Mouse (Mus musculus) embryonic facial prominence, embryonic 12.5 days (tissue): ENCODE data around the gene Olfr806. TPM values are rescaled to one million over a fixed set of nuclear protein-coding genes. Genes with fewer than 3 reads are reported as not detected.

ENCODE experiments used
- ATAC-seq: fragments of 200-750 bp; cut with Nextera tagmentation; 2 replicates; pipeline ENCODE4 v1.8.0; 2017; ENCODE audit not compliant: insufficient number of reproducible peaks, insufficient read depth, low FRiP score, low TSS enrichment
- H3K27ac ChIP-seq: fragments of 300-500 bp; sonication (generic); 2 replicates; pipeline ENCODE4 v1.5.1; 2016; ENCODE audit warnings: mild to moderate bottlenecking
- H3K27me3 ChIP-seq: fragments of 300-500 bp; sonication (generic); 2 replicates; pipeline ENCODE4 v1.6.1; 2016; ENCODE audit warnings: mild to moderate bottlenecking, moderate library complexity
- H3K36me3 ChIP-seq: fragments of 300-500 bp; sonication (generic); 2 replicates; pipeline ENCODE4 v1.6.1; 2016; ENCODE audit warnings: mild to moderate bottlenecking
- H3K4me1 ChIP-seq: fragments of 300-500 bp; sonication (generic); 2 replicates; pipeline ENCODE4 v1.6.1; 2016
- H3K4me2 ChIP-seq: fragments of 300-500 bp; sonication (generic); replicated peaks from 2 replicates; pipeline ENCODE4 v1.6.1; 2016; ENCODE audit warnings: mild to moderate bottlenecking, moderate library complexity
- H3K4me3 ChIP-seq: fragments of 300-500 bp; sonication (generic); 2 replicates; pipeline ENCODE4 v1.5.1; 2016; ENCODE audit warnings: mild to moderate bottlenecking
- H3K9ac ChIP-seq: fragments of 300-500 bp; sonication (generic); 2 replicates; pipeline ENCODE4 v1.6.1; 2016; ENCODE audit warnings: mild to moderate bottlenecking, moderate library complexity
- H3K9me3 ChIP-seq: fragments of 300-500 bp; sonication (generic); 2 replicates; pipeline ENCODE4 v1.6.1; 2016; ENCODE audit warnings: mild to moderate bottlenecking, moderate library complexity
- WGBS: fragments of 180-500 bp; shearing (Covaris S2); methylation state at CpG from one replicate; pipeline ENCODE4 v1.1.7; 2016; 5-methylcytosine and 5-hydroxymethylcytosine counted together
- microRNA-seq: library from miRNA; unstranded; fragments of <30 nt; microRNA quantifications from one replicate; pipeline ENCODE4, GENCODE M21; 2017
- polyA plus RNA-seq: library from polyadenylated mRNA; unstranded; fragments of >200 nt; fragmentation: Nextera tagmentation; extraction: Ambion mirVana; gene quantifications from 2 replicates; pipeline ENCODE4 v1.2.1, GENCODE M21; 2016

The Olfr806 gene
- polyA plus RNA-seq = not detected in 2 replicates

DNA sequence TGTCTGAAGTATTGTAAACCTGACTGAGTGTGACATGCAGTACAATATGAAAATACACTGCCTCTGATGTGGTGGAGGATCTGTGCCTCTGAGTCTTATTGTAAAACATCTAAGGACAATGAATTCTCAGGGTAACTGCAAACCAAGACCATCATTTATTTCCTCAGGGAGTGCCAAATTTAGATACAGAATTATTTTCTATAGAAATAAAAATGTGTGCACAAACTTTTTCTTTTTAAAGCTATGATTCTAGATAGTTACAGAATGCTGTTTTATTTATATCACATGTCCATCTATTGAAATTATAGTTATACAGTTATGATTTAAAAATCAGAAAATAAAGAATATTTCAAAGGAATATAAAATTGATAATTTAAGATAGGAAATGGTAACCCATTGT is at the start of gene Olfr806:
Gene Olfr806 (minus strand): TSS at position 101 of the 400 bp plus-strand sequence.
- Histone ChIP-seq H3K4me1 (no peaks in the 10 kb centered on the region), H3K27ac (no peak within 1 kb of the TSS), H3K9me3 (no peaks in the 10 kb centered on the region), H3K36me3 (no peaks in the 10 kb centered on the region), H3K27me3 (no peaks in the 10 kb centered on the region), H3K4me3 (no peak within 1 kb of the TSS), H3K9ac (no peak within 1 kb of the TSS), H3K4me2 (no peak within 1 kb of the TSS)
- ATAC-seq = no peak

DNA sequence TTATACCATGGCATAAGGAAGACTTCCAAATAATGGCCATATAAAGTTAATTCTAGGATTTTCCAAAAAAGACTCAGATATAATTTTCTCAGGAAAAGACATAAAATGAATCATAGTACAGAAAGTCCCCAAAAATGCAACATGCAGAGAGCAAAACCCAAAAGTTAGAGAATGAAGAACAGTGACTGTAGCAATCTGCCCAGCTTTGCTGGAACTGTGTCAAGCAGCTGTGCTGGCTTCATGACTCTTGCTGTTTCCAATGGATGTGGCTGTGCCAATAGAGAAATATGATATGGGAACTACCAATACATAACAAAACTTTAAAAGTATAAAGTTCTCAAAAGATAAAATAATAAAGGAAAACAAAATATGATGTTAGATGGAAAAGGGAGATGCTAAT is 36.4 kb upstream of the Olfr806 start:
- Histone ChIP-seq H3K27ac (no peak overlapping the region), H3K9ac (no peak overlapping the region), H3K36me3 (no peaks in the 10 kb centered on the region), H3K9me3 (no peaks in the 10 kb centered on the region), H3K27me3 (no peaks in the 10 kb centered on the region), H3K4me1 (no peaks in the 10 kb centered on the region), H3K4me2 (no peak overlapping the region), H3K4me3 (no peak overlapping the region)
- ATAC-seq = no peak

DNA sequence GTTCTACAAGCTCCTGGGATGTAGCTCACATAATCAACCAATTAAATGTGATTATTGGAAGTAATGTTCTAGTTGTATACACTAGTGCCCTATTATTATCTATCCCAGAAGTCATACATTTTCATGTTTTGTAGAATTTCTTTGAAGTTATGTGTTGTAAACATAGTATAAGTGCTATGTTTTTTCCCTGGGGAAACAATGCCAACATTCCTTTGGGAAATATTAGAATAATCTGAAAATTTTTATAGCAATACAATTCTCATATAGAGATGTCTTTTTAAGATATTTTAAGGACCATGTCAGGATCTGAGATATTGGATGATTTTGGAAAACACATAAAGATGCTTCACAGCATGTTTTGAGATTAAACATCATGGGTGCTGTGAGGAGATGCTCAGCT is 32.6 kb upstream of the Olfr806 start, which contains the start of gene Olfr809:
Gene Olfr809 (plus strand): TSS at position 301 of the 400 bp plus-strand sequence.
- Histone ChIP-seq H3K27ac (no peak within 1 kb of the TSS), H3K4me2 (no peak within 1 kb of the TSS), H3K4me3 (no peak within 1 kb of the TSS), H3K27me3 (no peaks in the 10 kb centered on the region), H3K4me1 (no peaks in the 10 kb centered on the region), H3K9ac (no peak within 1 kb of the TSS), H3K36me3 (no peaks in the 10 kb centered on the region), H3K9me3 (no peaks in the 10 kb centered on the region)
- no peak for ATAC-seq

DNA sequence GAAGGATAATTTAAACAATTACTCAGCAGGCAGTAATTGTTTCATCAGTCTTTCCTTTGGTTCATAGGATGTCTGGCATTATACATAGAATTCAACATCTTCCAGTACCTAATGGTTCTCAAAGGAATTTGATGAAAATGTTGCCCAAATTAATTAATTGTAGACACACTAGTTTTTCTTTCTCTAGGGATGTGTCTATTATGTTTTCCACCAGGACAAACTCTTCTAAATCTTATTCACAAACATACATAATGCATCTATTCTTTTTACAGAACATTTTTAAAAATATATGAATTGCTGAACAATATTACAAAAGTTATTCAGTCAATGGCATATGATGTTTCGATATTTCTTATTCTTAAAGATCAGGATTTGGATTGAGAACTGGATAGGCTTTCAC is 23.5 kb upstream of the Olfr806 start, which contains the start of gene Olfr808:
Gene Olfr808 (plus strand): TSS at position 301 of the 400 bp plus-strand sequence.
- no peaks in the 10 kb centered on the region for H3K4me1 ChIP-seq
- 96% methylated on average over 1 of the region's 1 CpGs for WGBS
- H3K36me3 ChIP-seq = no peaks in the 10 kb centered on the region
- no peaks in the 10 kb centered on the region for H3K9me3 ChIP-seq
- ATAC-seq = no peak
- H3K9ac ChIP-seq = no peak within 1 kb of the TSS
- no peak within 1 kb of the TSS for H3K27ac ChIP-seq
- H3K4me3 ChIP-seq = no peak within 1 kb of the TSS
- no peaks in the 10 kb centered on the region for H3K27me3 ChIP-seq
- no peak within 1 kb of the TSS for H3K4me2 ChIP-seq

DNA sequence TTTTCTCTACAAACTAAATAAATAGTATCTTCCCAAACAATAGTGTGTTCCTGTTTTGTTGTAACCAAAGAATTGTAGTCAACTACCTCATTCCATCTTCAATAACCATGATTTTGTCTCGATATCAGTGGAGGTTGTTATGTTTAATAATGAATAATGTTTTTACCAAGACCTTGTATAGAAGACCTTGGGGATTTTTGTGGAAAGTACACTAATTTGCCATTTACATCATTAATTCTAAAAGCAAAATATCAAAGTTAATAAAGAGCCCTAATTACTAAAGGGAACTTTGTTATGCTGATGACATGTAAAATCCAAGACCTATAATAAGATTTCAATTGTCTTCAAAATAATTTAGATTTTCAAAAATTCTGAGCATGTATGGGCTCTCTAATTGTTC is 16.0 kb upstream of the Olfr806 start, which contains the start of gene Olfr807:
Gene Olfr807 (minus strand): TSS at position 101 of the 400 bp plus-strand sequence.
- Histone ChIP-seq H3K4me2 (no peak within 1 kb of the TSS), H3K9me3 (no peaks in the 10 kb centered on the region), H3K4me3 (no peak within 1 kb of the TSS), H3K4me1 (no peaks in the 10 kb centered on the region), H3K36me3 (no peaks in the 10 kb centered on the region), H3K9ac (no peak within 1 kb of the TSS), H3K27ac (no peak within 1 kb of the TSS), H3K27me3 (no peaks in the 10 kb centered on the region)
- WGBS = 84% methylated on average over 1 of the region's 1 CpGs
- ATAC-seq = no peak

DNA sequence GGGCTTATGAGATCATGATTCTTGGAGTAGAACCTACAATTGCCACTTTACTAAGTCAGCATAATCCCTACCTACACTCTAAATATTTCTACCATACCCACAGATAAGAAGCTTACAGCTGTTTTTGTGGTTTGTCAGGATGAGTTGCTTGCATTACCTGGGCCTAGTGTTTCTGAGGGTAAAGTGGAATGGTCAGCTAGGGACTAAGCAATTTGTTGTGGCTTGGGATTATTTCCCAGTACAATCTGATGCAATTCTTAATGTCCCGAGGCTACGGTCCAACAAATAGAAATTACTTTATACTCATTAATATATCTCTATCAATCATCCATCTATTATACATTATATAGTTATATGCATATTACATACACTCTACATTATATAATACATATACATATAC is 12.4 kb downstream of the Olfr806 start, which contains the start of gene Olfr805:
Gene Olfr805 (minus strand): TSS at position 101 of the 400 bp plus-strand sequence.
- WGBS = 87% methylated on average over 2 of the region's 2 CpGs
- no peaks in the 10 kb centered on the region for H3K27me3 ChIP-seq
- H3K9ac ChIP-seq = no peak within 1 kb of the TSS
- no peaks in the 10 kb centered on the region for H3K9me3 ChIP-seq
- H3K4me2 ChIP-seq = no peak within 1 kb of the TSS
- H3K36me3 ChIP-seq = no peaks in the 10 kb centered on the region
- ATAC-seq = no peak
- no peak within 1 kb of the TSS for H3K27ac ChIP-seq
- H3K4me1 ChIP-seq = no peaks in the 10 kb centered on the region
- no peak within 1 kb of the TSS for H3K4me3 ChIP-seq

DNA sequence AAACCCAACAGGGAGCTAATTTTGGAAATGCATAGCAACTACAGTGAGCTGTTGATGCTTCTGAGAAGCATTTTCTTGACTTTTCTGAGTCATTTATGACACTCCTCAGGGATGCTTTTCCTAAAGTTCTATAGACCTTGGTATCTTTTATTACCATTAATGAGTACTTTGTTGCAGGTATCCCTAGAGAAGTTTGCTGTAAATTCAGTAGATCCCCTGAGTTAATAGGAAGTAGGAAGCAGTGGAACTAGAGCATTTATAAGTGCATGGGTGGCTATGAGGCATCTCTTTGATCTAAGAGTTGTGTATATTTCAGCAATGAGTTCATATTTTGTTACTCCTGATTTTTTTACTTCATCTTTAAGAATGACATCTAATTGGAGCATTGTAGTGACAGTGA is 38.8 kb downstream of the Olfr806 start, which contains the start of gene Olfr804:
Gene Olfr804 (plus strand): TSS at position 301 of the 400 bp plus-strand sequence.
- no peak within 1 kb of the TSS for H3K27ac ChIP-seq

DNA sequence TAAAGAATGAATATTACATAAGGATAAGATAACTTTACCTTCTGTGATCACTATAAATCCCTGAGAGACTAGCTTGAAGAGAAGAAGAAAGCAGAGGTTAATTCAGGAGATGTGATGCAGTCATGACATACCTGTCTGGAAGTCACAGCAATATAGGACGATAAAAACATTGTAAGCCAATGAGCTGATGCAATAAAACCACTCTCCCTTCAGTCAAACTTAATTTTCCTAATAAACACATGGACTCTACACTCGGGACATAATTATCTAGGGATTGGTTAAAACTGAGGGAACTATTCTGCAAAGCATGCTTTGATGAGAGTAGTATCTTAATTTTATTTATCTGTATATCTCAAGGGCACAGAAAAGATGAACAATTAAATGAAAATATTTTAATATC is 47.5 kb downstream of the Olfr806 start, which contains the start of gene Olfr803:
Gene Olfr803 (minus strand): TSS at position 101 of the 400 bp plus-strand sequence.
- no peak within 1 kb of the TSS for H3K4me2 ChIP-seq
- no peak within 1 kb of the TSS for H3K4me3 ChIP-seq
- ATAC-seq = no peak
- H3K27me3 ChIP-seq = no peaks in the 10 kb centered on the region
- no peak within 1 kb of the TSS for H3K27ac ChIP-seq
- no peaks in the 10 kb centered on the region for H3K4me1 ChIP-seq
- H3K9me3 ChIP-seq = no peaks in the 10 kb centered on the region
- 71% methylated on average over 2 of the region's 2 CpGs for WGBS
- no peaks in the 10 kb centered on the region for H3K36me3 ChIP-seq
- H3K9ac ChIP-seq = no peak within 1 kb of the TSS

More for the DNA sequence above, 38.8 kb downstream of the Olfr806 start, which contains the start of gene Olfr804:
- Histone ChIP-seq H3K4me1 (no peaks in the 10 kb centered on the region), H3K4me2 (no peak within 1 kb of the TSS), H3K36me3 (no peaks in the 10 kb centered on the region), H3K9ac (no peak within 1 kb of the TSS), H3K4me3 (no peak within 1 kb of the TSS), H3K9me3 (no peaks in the 10 kb centered on the region), H3K27me3 (no peaks in the 10 kb centered on the region)
- no peak for ATAC-seq

DNA sequence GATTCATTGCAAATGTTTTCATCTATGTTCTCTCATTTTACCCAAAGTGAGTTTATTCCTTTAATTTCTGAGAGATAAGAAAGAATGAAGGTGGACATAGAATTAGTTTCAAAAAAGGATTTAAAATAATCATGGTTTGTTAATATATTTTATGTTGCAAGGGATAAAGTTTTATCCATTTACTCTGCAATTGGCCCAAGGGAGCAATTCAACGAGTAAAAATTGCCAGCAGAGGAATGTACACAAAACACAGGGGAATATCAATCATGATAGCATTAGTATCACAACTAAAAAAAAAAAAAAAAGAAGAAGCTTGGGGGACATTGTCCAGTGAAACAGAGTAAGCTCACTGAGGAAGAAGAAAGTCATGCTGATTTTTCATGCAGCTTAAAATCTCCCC is 53.7 kb downstream of the Olfr806 start, which contains the start of gene Olfr802:
Gene Olfr802 (minus strand): TSS at position 101 of the 400 bp plus-strand sequence.
- H3K27ac ChIP-seq = no peak within 1 kb of the TSS
- no peaks in the 10 kb centered on the region for H3K4me1 ChIP-seq
- H3K9me3 ChIP-seq = no peaks in the 10 kb centered on the region
- no peak within 1 kb of the TSS for H3K9ac ChIP-seq
- H3K4me2 ChIP-seq = no peak within 1 kb of the TSS
- no peaks in the 10 kb centered on the region for H3K27me3 ChIP-seq
- H3K4me3 ChIP-seq = no peak within 1 kb of the TSS
- no peaks in the 10 kb centered on the region for H3K36me3 ChIP-seq
- ATAC-seq = no peak
- 54% methylated on average over 1 of the region's 1 CpGs for WGBS

Small RNA genes within 50 kb of the gene (microRNA-seq; reads per million reads assigned to microRNA genes)
- not detected for gene Gm24485

Other genes starting within 250 kb of the Olfr806 start
- gene Olfr790, start 243.4 kb downstream of the Olfr806 start, polyA plus RNA-seq = not detected in 2 replicates
- not detected in 2 replicates for gene Olfr791, start 220.1 kb downstream of the Olfr806 start, polyA plus RNA-seq
- gene Olfr792, start 202.8 kb downstream of the Olfr806 start, polyA plus RNA-seq = not detected in 2 replicates
- not detected in 2 replicates for gene Olfr794, start 174.3 kb downstream of the Olfr806 start, polyA plus RNA-seq
- gene Olfr796, start 129.4 kb downstream of the Olfr806 start, polyA plus RNA-seq = not detected in 2 replicates
- not detected in 2 replicates for gene Olfr798, start 114.0 kb downstream of the Olfr806 start, polyA plus RNA-seq
- not detected in 2 replicates for gene Olfr799, start 104.4 kb downstream of the Olfr806 start, polyA plus RNA-seq
- gene Olfr800, start 84.2 kb downstream of the Olfr806 start, polyA plus RNA-seq = not detected in 2 replicates
- not detected in 2 replicates for gene Olfr801, start 68.1 kb downstream of the Olfr806 start, polyA plus RNA-seq
- not detected in 2 replicates for gene Olfr802, start 53.8 kb downstream of the Olfr806 start, polyA plus RNA-seq
- gene Olfr803, start 47.6 kb downstream of the Olfr806 start, polyA plus RNA-seq = not detected in 2 replicates
- gene Olfr804, start 38.7 kb downstream of the Olfr806 start, polyA plus RNA-seq = not detected in 2 replicates
- not detected in 2 replicates for gene Olfr805, start 12.5 kb downstream of the Olfr806 start, polyA plus RNA-seq
- gene Olfr807, start 15.9 kb upstream of the Olfr806 start, polyA plus RNA-seq = not detected in 2 replicates
- gene Olfr808, start 23.6 kb upstream of the Olfr806 start, polyA plus RNA-seq = not detected in 2 replicates
- not detected in 2 replicates for gene Olfr809, start 32.7 kb upstream of the Olfr806 start, polyA plus RNA-seq
- gene Olfr810, start 53.0 kb upstream of the Olfr806 start, polyA plus RNA-seq = not detected in 2 replicates
- gene Olfr811, start 62.5 kb upstream of the Olfr806 start, polyA plus RNA-seq = not detected in 2 replicates
- not detected in 2 replicates for gene Olfr812, start 104.2 kb upstream of the Olfr806 start, polyA plus RNA-seq
- 0.18 TPM in 1 of 2 replicates, not detected in the other for gene Olfr813, start 113.4 kb upstream of the Olfr806 start, polyA plus RNA-seq
- not detected in 2 replicates for gene Olfr814, start 137.9 kb upstream of the Olfr806 start, polyA plus RNA-seq
- not detected in 2 replicates for gene Olfr815, start 163.9 kb upstream of the Olfr806 start, polyA plus RNA-seq
- gene Olfr816, start 173.7 kb upstream of the Olfr806 start, polyA plus RNA-seq = not detected in 2 replicates
- gene Olfr818, start 207.2 kb upstream of the Olfr806 start, polyA plus RNA-seq = not detected in 2 replicates
- not detected in 2 replicates for gene Olfr819, start 225.3 kb upstream of the Olfr806 start, polyA plus RNA-seq
- not detected in 2 replicates for gene Olfr247, start 234.2 kb upstream of the Olfr806 start, polyA plus RNA-seq
- gene Gm10310, start 243.1 kb upstream of the Olfr806 start, polyA plus RNA-seq = not detected in 2 replicates